Mouse (Mus musculus) hindlimb bud, embryonic 11.5 days (tissue): ENCODE data around the gene Sdk1.
A peak's percentile ranks its signal among the peaks of the same experiment; 100 is the strongest.

ENCODE experiments used
- DNase-seq: peaks from one replicate; pipeline ENCODE4 v3.0.0-alpha.2; 2012; ENCODE audit warnings: low read depth, low spot score; ENCODE audit errors: extremely low spot score

Gene Sdk1

GRCm38 (mm10) chr5:141240841-141241543 lies at the start of gene Sdk1:
Gene Sdk1 (plus strand): TSS chr5:141241490.
- no peak for DNase-seq

GRCm38 (mm10) chr5:141197278-141197677 lies 44.0 kb upstream of the Sdk1 start:
- no peak for DNase-seq

- no peak for DNase-seq
These were observed 38.8 kb upstream of the Sdk1 start for GRCm38 (mm10) chr5:141202276-141203065.

- no peak for DNase-seq
These were observed 34.2 kb upstream of the Sdk1 start for GRCm38 (mm10) chr5:141207061-141207460.

- DNase-seq, result no peak
These were observed 16.0 kb upstream of the Sdk1 start for GRCm38 (mm10) chr5:141225243-141225642.

- no peak for DNase-seq
These were observed 7.0 kb upstream of the Sdk1 start for GRCm38 (mm10) chr5:141234326-141234725.

GRCm38 (mm10) chr5:141239401-141239800 lies 1.9 kb upstream of the Sdk1 start:
- DNase-seq, result no peak

GRCm38 (mm10) chr5:141240441-141240840 lies 849 bp upstream of the Sdk1 start:
- DNase-seq, result peak; percentile 42

GRCm38 (mm10) chr5:141241645-141242284 lies 475 bp downstream of the Sdk1 start:
- DNase-seq, result no peak

GRCm38 (mm10) chr5:141243253-141243965 lies 2.1 kb downstream of the Sdk1 start:
- DNase-seq, result no peak

GRCm38 (mm10) chr5:141264253-141264652 lies 23.0 kb downstream of the Sdk1 start:
- no peak for DNase-seq

GRCm38 (mm10) chr5:141277112-141277511 lies 35.8 kb downstream of the Sdk1 start:
- no peak for DNase-seq

GRCm38 (mm10) chr5:141281751-141282150 lies 40.5 kb downstream of the Sdk1 start:
- DNase-seq, result no peak

- DNase-seq, result no peak
These were observed 48.3 kb downstream of the Sdk1 start for GRCm38 (mm10) chr5:141289611-141290010.

GRCm38 (mm10) chr5:141295240-141295639 lies 54.0 kb downstream of the Sdk1 start:
- DNase-seq, result no peak

- no peak for DNase-seq
These were observed 61.0 kb downstream of the Sdk1 start for GRCm38 (mm10) chr5:141302287-141302694.

GRCm38 (mm10) chr5:141303746-141304145 lies 62.5 kb downstream of the Sdk1 start:
- no peak for DNase-seq

- DNase-seq, result no peak
These were observed 63.4 kb downstream of the Sdk1 start for GRCm38 (mm10) chr5:141304706-141305105.

GRCm38 (mm10) chr5:141310641-141311040 lies 69.4 kb downstream of the Sdk1 start:
- DNase-seq, result no peak

GRCm38 (mm10) chr5:141311801-141312200 lies 70.5 kb downstream of the Sdk1 start:
- DNase-seq, result no peak

GRCm38 (mm10) chr5:141312305-141312704 lies 71.0 kb downstream of the Sdk1 start:
- DNase-seq, result no peak
